Mouse (Mus musculus) heart, adult 2 months (tissue): ENCODE results near the gene Btbd9. TPM values are rescaled to one million over a fixed set of nuclear protein-coding genes. Genes with fewer than 3 reads are reported as not detected.
"Not testable (repeated sequence)": the region's sequence is repeated elsewhere in the genome, so short reads cannot be mapped to it uniquely, and the experiment has no call there.

Experiments used
- DNase-seq, 2 experiments: peaks; one replicate each; pipeline ENCODE4 v3.0.0; 2021
- H3K27ac ChIP-seq: fragments of 200-600 bp; 2 replicates; pipeline ENCODE4 v1.8.1; 2022
- H3K27me3 ChIP-seq: fragments of 200-500 bp; 2 replicates; pipeline ENCODE4 v1.6.1; 2012; ENCODE audit warnings: mild to moderate bottlenecking, low read length, inconsistent platforms, mixed read lengths; ENCODE audit not compliant: control insufficient read depth, insufficient read depth
- H3K36me3 ChIP-seq: fragments of 200-500 bp; 2 replicates; pipeline ENCODE4 v1.6.1; 2012; ENCODE audit warnings: low read length, inconsistent platforms; ENCODE audit not compliant: control insufficient read depth, insufficient read depth
- H3K4me1 ChIP-seq: fragments of 200-500 bp; 2 replicates; pipeline ENCODE4 v1.6.1; 2011; ENCODE audit warnings: low read length; ENCODE audit not compliant: control insufficient read depth, insufficient read depth
- H3K4me3 ChIP-seq: fragments of 200-600 bp; 2 replicates; pipeline ENCODE4 v1.8.1; 2022
- H3K79me2 ChIP-seq: fragments of 200-500 bp; replicated peaks from 2 replicates; pipeline ENCODE4 v1.6.1; 2012; ENCODE audit warnings: mild to moderate bottlenecking, inconsistent platforms, low read length, moderate library complexity, mixed read lengths; ENCODE audit not compliant: control insufficient read depth, insufficient read depth
- H3K9ac ChIP-seq: fragments of 200-500 bp; 2 replicates; pipeline ENCODE4 v1.6.1; 2012; ENCODE audit warnings: low read depth, mild to moderate bottlenecking, control low read depth, inconsistent platforms, low read length, mixed read lengths
- CTCF ChIP-seq: fragments of 200-600 bp; IDR thresholded peaks from 2 replicates; pipeline ENCODE4 v1.8.1; 2022; ENCODE audit warnings: antibody characterized with exemption, mild to moderate bottlenecking, moderate library complexity
- EP300 ChIP-seq: fragments of 200-500 bp; IDR thresholded peaks from 2 replicates; pipeline ENCODE4 v1.6.1; 2011; ENCODE audit warnings: low read depth, low read length, control low read depth; ENCODE audit not compliant: insufficient read depth
- POLR2A ChIP-seq: fragments of 200-500 bp; IDR thresholded peaks from 2 replicates; pipeline ENCODE4 v1.6.1; 2011; ENCODE audit warnings: mild to moderate bottlenecking, low read depth, low read length, control low read depth; ENCODE audit not compliant: insufficient read depth
- WGBS: fragments of 180-500 bp; shearing (Covaris S2); methylation state at CpG from one replicate; pipeline ENCODE4 v1.1.7; 2018; 5-methylcytosine and 5-hydroxymethylcytosine counted together
- intact Hi-C: fragments of 180-260 bp; cut with DNase I; formaldehyde crosslinking; loops from one replicate; pipeline ENCODE4 v1.15.1; 2025
- polyA plus RNA-seq: library from polyadenylated mRNA; depleted of rRNA; stranded (reverse); fragments of >200 nt; gene quantifications from 2 replicates; pipeline ENCODE4 v1.2.3, GENCODE M21; 2012
- total RNA-seq, 2 experiments: library from RNA; stranded (reverse); gene quantifications; 2 replicates each; pipeline ENCODE4 v1.2.3; 2021

Gene Btbd9
- total and polyA plus RNA-seq, 3 experiments: 8.1 to 22.0 (median 20.9) TPM

GRCm38 (mm10) chr17:30511399-30511798, 64.9 kb downstream of the Btbd9 start:
- Histone ChIP-seq H3K27ac (no peak overlapping the region), H3K79me2 (no peaks in the 10 kb centered on the region), H3K4me3 (no peak overlapping the region), H3K36me3 (no peaks in the 10 kb centered on the region), H3K4me1 (no peaks in the 10 kb centered on the region), H3K27me3 (no peaks in the 10 kb centered on the region), H3K9ac (no peak overlapping the region)
- no peak for DNase-seq
- intact Hi-C loops: no loop called here
- 82% methylated on average over 6 of the region's 6 CpGs for WGBS
- TF ChIP-seq EP300 (no peak), POLR2A (no peak), CTCF (no peak)

GRCm38 (mm10) chr17:30510171-30510570, 66.1 kb downstream of the Btbd9 start:
- Histone ChIP-seq H3K4me1 (no peaks in the 10 kb centered on the region), H3K79me2 (no peaks in the 10 kb centered on the region), H3K4me3 (no peak overlapping the region), H3K27ac (no peak overlapping the region), H3K27me3 (no peaks in the 10 kb centered on the region), H3K9ac (no peak overlapping the region), H3K36me3 (no peaks in the 10 kb centered on the region)
- no peak for DNase-seq
- intact Hi-C loops: no loop called here
- TF ChIP-seq CTCF: peak; percentile 44
- no peak for TF ChIP-seq EP300
- 76% methylated on average over 6 of the region's 6 CpGs for WGBS

- no peak overlapping the region for H3K4me3 ChIP-seq
- H3K36me3 ChIP-seq: no peaks in the 10 kb centered on the region
- no peaks in the 10 kb centered on the region for H3K27me3 ChIP-seq
- no peak overlapping the region for H3K27ac ChIP-seq
- no peaks in the 10 kb centered on the region for H3K4me1 ChIP-seq
- intact Hi-C loops: loop anchor here (5.0 kb wide), 1 partner anchor 308 kb away; no protein-coding TSS in a partner anchor
- no peak overlapping the region for H3K9ac ChIP-seq
- DNase-seq: no peak
- TF ChIP-seq CTCF: no peak
- TF ChIP-seq EP300: no peak
- no peak for TF ChIP-seq POLR2A
- 72% methylated on average over 6 of the region's 6 CpGs for WGBS
- H3K79me2 ChIP-seq: no peaks in the 10 kb centered on the region
Observed at GRCm38 (mm10) chr17:30509646-30510045, 66.6 kb downstream of the Btbd9 start.

- no peak for TF ChIP-seq EP300
- no peak for TF ChIP-seq POLR2A
- peak; percentile 54 for TF ChIP-seq CTCF
- Histone ChIP-seq H3K9ac (no peak overlapping the region), H3K79me2 (no peaks in the 10 kb centered on the region), H3K27me3 (no peaks in the 10 kb centered on the region), H3K36me3 (no peaks in the 10 kb centered on the region), H3K27ac (no peak overlapping the region), H3K4me1 (no peaks in the 10 kb centered on the region), H3K4me3 (no peak overlapping the region)
- DNase-seq: no peak
- intact Hi-C loops: loop anchor here (5.0 kb wide), 1 partner anchor 309 kb away; no protein-coding TSS in a partner anchor
- WGBS: 87% methylated on average over 9 of the region's 9 CpGs
Observed at GRCm38 (mm10) chr17:30507636-30508576, 68.4 kb downstream of the Btbd9 start.

GRCm38 (mm10) chr17:30506916-30507315, 69.4 kb downstream of the Btbd9 start:
- Histone ChIP-seq H3K9ac (no peak overlapping the region), H3K27me3 (no peaks in the 10 kb centered on the region), H3K79me2 (no peaks in the 10 kb centered on the region), H3K36me3 (no peaks in the 10 kb centered on the region), H3K4me3 (no peak overlapping the region), H3K27ac (no peak overlapping the region), H3K4me1 (no peaks in the 10 kb centered on the region)
- intact Hi-C loops: loop anchor here (5.0 kb wide), 1 partner anchor 310 kb away; no protein-coding TSS in a partner anchor
- DNase-seq: no peak
- WGBS: 76% methylated on average over 5 of the region's 5 CpGs
- TF ChIP-seq EP300 (no peak), CTCF (no peak), POLR2A (no peak)

GRCm38 (mm10) chr17:30499541-30499940, 76.7 kb downstream of the Btbd9 start:
- H3K9ac ChIP-seq, H3K27ac ChIP-seq, H3K27me3 ChIP-seq, H3K4me1 ChIP-seq, H3K79me2 ChIP-seq, DNase-seq, H3K36me3 ChIP-seq, H3K4me3 ChIP-seq, intact Hi-C loops: not testable (repeated sequence)
- 97% methylated on average over 11 of the region's 11 CpGs for WGBS
